Mouse (Mus musculus) adrenal gland, postnatal 14 days (tissue): ENCODE results near the gene Cpsf3. TPM values are rescaled to one million over a fixed set of nuclear protein-coding genes. Genes with fewer than 3 reads are reported as not detected.

Source experiments
- DNase-seq: peaks from one replicate; pipeline ENCODE4 v3.0.0; 2021; ENCODE audit warnings: mixed read lengths
- total RNA-seq: library from RNA; stranded (reverse); gene quantifications from 2 replicates; pipeline ENCODE4 v1.2.3, GENCODE M21; 2021

Cpsf3 gene
- total RNA-seq, 1 experiment from 2014 or later = 63.3 TPM

GRCm38 (mm10) chr12:21288716-21289395 lies 3.7 kb downstream of the Cpsf3 start:
- no peak for DNase-seq

- no peak for DNase-seq
Observed at GRCm38 (mm10) chr12:21289651-21290050, 4.5 kb downstream of the Cpsf3 start.

GRCm38 (mm10) chr12:21298856-21299255 lies 13.7 kb downstream of the Cpsf3 start:
- DNase-seq = no peak

- DNase-seq = peak; percentile 81
Observed at GRCm38 (mm10) chr12:21301324-21301723, 16.1 kb downstream of the Cpsf3 start.

- DNase-seq = no peak
Observed at GRCm38 (mm10) chr12:21301932-21302331, 16.7 kb downstream of the Cpsf3 start.

GRCm38 (mm10) chr12:21302361-21302783 lies 17.2 kb downstream of the Cpsf3 start:
- DNase-seq = no peak

GRCm38 (mm10) chr12:21305741-21306140 lies 20.6 kb downstream of the Cpsf3 start:
- no peak for DNase-seq

GRCm38 (mm10) chr12:21306721-21307120 lies 21.5 kb downstream of the Cpsf3 start:
- no peak for DNase-seq

GRCm38 (mm10) chr12:21312201-21312600 lies 27.0 kb downstream of the Cpsf3 start:
- DNase-seq = no peak

- DNase-seq = peak; percentile 91
Observed at GRCm38 (mm10) chr12:21315923-21316868, 31.0 kb downstream of the Cpsf3 start, which contains the start of gene Iah1. Gene Iah1 (plus strand): TSS chr12:21316389.

GRCm38 (mm10) chr12:21316869-21317265 lies 31.7 kb downstream of the Cpsf3 start:
- peak; percentile 61 for DNase-seq

GRCm38 (mm10) chr12:21318143-21318895 lies 33.1 kb downstream of the Cpsf3 start:
- DNase-seq = peak; percentile 81

- no peak for DNase-seq
Observed at GRCm38 (mm10) chr12:21320317-21320716, 35.1 kb downstream of the Cpsf3 start.

GRCm38 (mm10) chr12:21321170-21321569 lies 36.0 kb downstream of the Cpsf3 start:
- no peak for DNase-seq

GRCm38 (mm10) chr12:21322296-21322695 lies 37.1 kb downstream of the Cpsf3 start:
- no peak for DNase-seq

GRCm38 (mm10) chr12:21322856-21323255 lies 37.7 kb downstream of the Cpsf3 start:
- DNase-seq = no peak

GRCm38 (mm10) chr12:21324101-21324500 lies 38.9 kb downstream of the Cpsf3 start:
- DNase-seq = no peak

GRCm38 (mm10) chr12:21325266-21325665 lies 40.1 kb downstream of the Cpsf3 start:
- DNase-seq = no peak

- peak; percentile 64 for DNase-seq
Observed at GRCm38 (mm10) chr12:21326325-21326724, 41.1 kb downstream of the Cpsf3 start.

- no peak for DNase-seq
Observed at GRCm38 (mm10) chr12:21329661-21330400, 44.6 kb downstream of the Cpsf3 start.

GRCm38 (mm10) chr12:21330961-21331576 lies 45.9 kb downstream of the Cpsf3 start:
- DNase-seq = no peak
